Mouse (Mus musculus) C2C12 (cell line): ENCODE results near the gene Chn2. TPM values are rescaled to one million over a fixed set of nuclear protein-coding genes. Genes with fewer than 3 reads are reported as not detected.

Experiments
- H3K27me3 ChIP-seq: one replicate; pipeline ENCODE4 v1.6.1; 2011; ENCODE audit not compliant: control insufficient read depth, insufficient read depth, insufficient read length
- H3K36me3 ChIP-seq: one replicate; pipeline ENCODE4 v1.6.1; 2011; ENCODE audit not compliant: control insufficient read depth, insufficient read depth
- H3K4me3 ChIP-seq: one replicate; pipeline ENCODE4 v1.5.1; 2011; ENCODE audit warnings: mild to moderate bottlenecking, control low read depth; ENCODE audit not compliant: poor library complexity, insufficient read depth, severe bottlenecking
- H3K79me2 ChIP-seq: one replicate; pipeline ENCODE4 v1.6.1; 2011; ENCODE audit not compliant: control insufficient read depth, insufficient read depth
- H3K79me3 ChIP-seq: one replicate; pipeline ENCODE4 v1.6.1; 2011; ENCODE audit warnings: low read depth, control low read depth
- H3ac ChIP-seq: one replicate; pipeline ENCODE3; 2011; ENCODE audit warnings: low read depth; ENCODE audit not compliant: control insufficient read depth, insufficient read length
- CEBPB ChIP-seq: IDR thresholded peaks from one replicate; pipeline ENCODE4 v1.6.1; 2011; ENCODE audit warnings: low read depth, mild to moderate bottlenecking, control low read depth, moderate library complexity
- CTCF ChIP-seq: IDR thresholded peaks from one replicate; pipeline ENCODE4 v1.5.1; 2011; ENCODE audit not compliant: control insufficient read depth, insufficient read depth, insufficient read length
- FOSL1 ChIP-seq: IDR thresholded peaks from one replicate; pipeline ENCODE4 v1.8.0; 2011; ENCODE audit warnings: mild to moderate bottlenecking, low read length; ENCODE audit not compliant: poor library complexity, insufficient read depth, severe bottlenecking
- MAX ChIP-seq: IDR thresholded peaks from one replicate; pipeline ENCODE4 v1.6.1; 2011; ENCODE audit warnings: mild to moderate bottlenecking, control low read depth
- MYOD1 ChIP-seq: IDR thresholded peaks from one replicate; pipeline ENCODE4 v1.6.1; 2011; ENCODE audit warnings: low read depth; ENCODE audit not compliant: control insufficient read depth, insufficient read length
- MYOG ChIP-seq: IDR thresholded peaks from one replicate; pipeline ENCODE4 v1.6.1; 2011; ENCODE audit not compliant: control insufficient read depth, insufficient read length; ENCODE audit errors: extremely low read depth
- USF1 ChIP-seq: IDR thresholded peaks from one replicate; pipeline ENCODE4 v1.6.1; 2011; ENCODE audit warnings: low read depth, mild to moderate bottlenecking, control low read depth, moderate library complexity
- polyA plus RNA-seq: library from polyadenylated mRNA; unstranded; fragments of >200 nt; fragmentation: generic; extraction: Trizol; gene quantifications from one replicate; pipeline ENCODE4 v1.2.1, GENCODE M21; 2012; ENCODE audit warnings: missing spikeins

Chn2 gene
- polyA plus RNA-seq, 1 experiment = 6.4 TPM

GRCm38 (mm10) chr6:54183825-54184578 lies 144.6 kb downstream of the Chn2 start:
- Histone ChIP-seq H3K79me3 (no peaks in the 10 kb centered on the region), H3K36me3 (no peaks in the 10 kb centered on the region)
- TF ChIP-seq CTCF (no peak), MYOG (no peak), MYOD1 (no peak), USF1 (no peak), CEBPB (no peak), FOSL1 (no peak), MAX (no peak)

GRCm38 (mm10) chr6:54193631-54194305 lies 154.4 kb downstream of the Chn2 start:
- Histone ChIP-seq H3K79me3 (no peaks in the 10 kb centered on the region), H3K4me3 (no peak overlapping the region)
- TF ChIP-seq USF1 = no peak
- no peak for TF ChIP-seq MAX
- no peak for TF ChIP-seq CEBPB
- no peak for TF ChIP-seq FOSL1
- no peak for TF ChIP-seq CTCF
- no peak for TF ChIP-seq MYOD1
- no peak for TF ChIP-seq MYOG

More at GRCm38 (mm10) chr6:54183825-54184578, 144.6 kb downstream of the Chn2 start:
- Histone ChIP-seq H3K79me2 (no peaks in the 10 kb centered on the region), H3K4me3 (no peak overlapping the region), H3ac (no peak overlapping the region), H3K27me3 (no peaks in the 10 kb centered on the region)

GRCm38 (mm10) chr6:54197821-54198412 lies 158.6 kb downstream of the Chn2 start:
- H3K36me3 ChIP-seq = no peaks in the 10 kb centered on the region
- no peaks in the 10 kb centered on the region for H3K79me3 ChIP-seq
- H3K27me3 ChIP-seq = no peaks in the 10 kb centered on the region
- H3K4me3 ChIP-seq = no peak overlapping the region
- no peak overlapping the region for H3ac ChIP-seq
- no peaks in the 10 kb centered on the region for H3K79me2 ChIP-seq
- TF ChIP-seq MYOG (no peak), USF1 (no peak), MAX (no peak), CTCF (no peak), CEBPB (no peak), FOSL1 (no peak), MYOD1 (no peak)

More at GRCm38 (mm10) chr6:54193631-54194305, 154.4 kb downstream of the Chn2 start:
- Histone ChIP-seq H3K27me3 (no peaks in the 10 kb centered on the region), H3K36me3 (no peaks in the 10 kb centered on the region), H3ac (no peak overlapping the region), H3K79me2 (no peaks in the 10 kb centered on the region)

- no peak overlapping the region for H3K4me3 ChIP-seq
- H3K79me2 ChIP-seq = no peaks in the 10 kb centered on the region
- no peak overlapping the region for H3ac ChIP-seq
- no peaks in the 10 kb centered on the region for H3K36me3 ChIP-seq
- no peaks in the 10 kb centered on the region for H3K79me3 ChIP-seq
- H3K27me3 ChIP-seq = no peaks in the 10 kb centered on the region
- TF ChIP-seq MAX = no peak
- TF ChIP-seq CEBPB = no peak
- no peak for TF ChIP-seq USF1
- TF ChIP-seq CTCF = no peak
- TF ChIP-seq MYOG = no peak
- TF ChIP-seq MYOD1 = no peak
- TF ChIP-seq FOSL1 = no peak
Observed at GRCm38 (mm10) chr6:54199516-54199915, 160.2 kb downstream of the Chn2 start.

GRCm38 (mm10) chr6:54200031-54200722 lies 160.8 kb downstream of the Chn2 start:
- H3K4me3 ChIP-seq = no peak overlapping the region
- no peaks in the 10 kb centered on the region for H3K79me2 ChIP-seq
- H3K27me3 ChIP-seq = no peaks in the 10 kb centered on the region
- no peak overlapping the region for H3ac ChIP-seq
- H3K36me3 ChIP-seq = no peaks in the 10 kb centered on the region
- TF ChIP-seq CEBPB (no peak), MYOG (no peak), MYOD1 (no peak), MAX (no peak), FOSL1 (no peak), CTCF (no peak), USF1 (no peak)
- H3K79me3 ChIP-seq = no peaks in the 10 kb centered on the region
